ENCODE assay signal across 18 mouse cellular contexts in genomic region chr8:109760221-109760620, GRCm38 (mm10). TPM values are rescaled to one million over a fixed set of nuclear protein-coding genes. Genes with fewer than 3 reads are reported as not detected.
DNase-seq lines count a peak whose midpoint lies in the region; ATAC-seq and TF ChIP-seq lines count a peak whose summit lies in the region.
"Had no signal": no experiment of that assay in that cellular context is flagged by ENCODE, and none has a peak within 500 bp of the region (broad histone marks: within the 10 kb centered on the region; RNA-seq: fewer than 3 reads in every experiment).

No protein-coding gene starts in this region.

- peak; percentile 71 for DNase-seq in kidney, adult 2 months
- DNase-seq in ovary, postnatal 36 days (ENCODE audit: low spot score), result peak; percentile 11
- DNase-seq in ovary, postnatal 14 days (ENCODE audit: low spot score), result no peak
- peak; percentile 65 to 68 for DNase-seq in adrenal gland, postnatal 36 days
- DNase-seq: cerebellum, adult 9-11 months; embryo, embryonic 11 days; heart, postnatal 10 days; left cerebral cortex, postnatal 4 days; thymus, adult 18-20 months had no signal

- TF ChIP-seq POLR2A in kidney, adult 2 months (IDR thresholded peaks at IDR 0.05; ENCODE audit: low read depth, low read length), result no peak

- H3K27ac ChIP-seq in kidney, adult 2 months (ENCODE audit: insufficient read depth, low read depth, low read length), result no peak overlapping the region
- no peak overlapping the region for H3K27ac ChIP-seq in kidney, embryonic 15.5 days
- no peak overlapping the region for H3K27ac ChIP-seq in forebrain, embryonic 12.5 days
- H3K27ac ChIP-seq: hindbrain, embryonic 14.5 days; kidney, postnatal 0 days; liver, embryonic 15.5 days; neural tube, embryonic 13.5 days had no signal

- H3K9me3 ChIP-seq in kidney, embryonic 15.5 days (replicated peaks), result 0 out of 2 replicates have a peak, but pooled peaks cover 8% of the 10 kb centered on the region
- H3K9me3 ChIP-seq in forebrain, embryonic 12.5 days, result peaks cover 5% of the 10 kb centered on the region; the same call in 1 of the 2 replicates

- no peak for ATAC-seq in kidney, embryonic 15.5 days (replicated peaks; ENCODE audit: low FRiP score)
- ATAC-seq in forebrain, embryonic 12.5 days (ENCODE audit: low FRiP score), result no peak
- ATAC-seq in activated CD4-positive, CD25-positive, alpha-beta regulatory T cell, adult 4 months, result no peak
- ATAC-seq: forebrain, embryonic 14.5 days had no signal

- H3K36me3 ChIP-seq in kidney, adult 2 months (ENCODE audit: control insufficient read depth, insufficient read depth, low read length), result no peaks in the 10 kb centered on the region
- no peaks in the 10 kb centered on the region for H3K36me3 ChIP-seq in kidney, embryonic 15.5 days
- H3K36me3 ChIP-seq in forebrain, embryonic 12.5 days (replicated peaks), result no peaks in the 10 kb centered on the region
- H3K36me3 ChIP-seq: liver, embryonic 15.5 days; neural tube, embryonic 13.5 days had no signal

- TF ChIP-seq CTCF in kidney, adult 2 months (conservative IDR thresholded peaks at IDR 0.05; ENCODE audit: insufficient read depth, insufficient read length, low read depth, low read length), result no peak

- WGBS in kidney, adult 2 months, result 50% methylated on average over 1 of the region's 1 CpGs
- 58% methylated on average over 1 of the region's 1 CpGs for WGBS in kidney, embryonic 15.5 days
- WGBS in forebrain, embryonic 12.5 days, result 65% methylated on average over 1 of the region's 1 CpGs

- H3K4me2 ChIP-seq in kidney, embryonic 15.5 days, result no peak overlapping the region
- no peak overlapping the region for H3K4me2 ChIP-seq in forebrain, embryonic 12.5 days
- H3K4me2 ChIP-seq: hindbrain, embryonic 14.5 days; liver, embryonic 15.5 days; neural tube, embryonic 13.5 days had no signal

- H3K4me1 ChIP-seq in kidney, adult 2 months (ENCODE audit: control insufficient read depth, insufficient read depth, low read length), result no peaks in the 10 kb centered on the region
- no peaks in the 10 kb centered on the region for H3K4me1 ChIP-seq in kidney, embryonic 15.5 days
- H3K4me1 ChIP-seq in forebrain, embryonic 12.5 days, result no peaks in the 10 kb centered on the region
- H3K4me1 ChIP-seq: liver, embryonic 15.5 days; neural tube, embryonic 13.5 days had no signal

- H3K27me3 ChIP-seq in kidney, adult 2 months (replicated peaks; ENCODE audit: control insufficient read depth, insufficient read depth, low read length), result no peaks in the 10 kb centered on the region
- H3K27me3 ChIP-seq in kidney, embryonic 15.5 days, result no peaks in the 10 kb centered on the region
- H3K27me3 ChIP-seq in forebrain, embryonic 12.5 days, result no peaks in the 10 kb centered on the region
- H3K27me3 ChIP-seq: CH12.LX; liver, embryonic 15.5 days; neural tube, embryonic 13.5 days had no signal

- no peak overlapping the region for H3K9ac ChIP-seq in kidney, embryonic 15.5 days
- no peak overlapping the region for H3K9ac ChIP-seq in forebrain, embryonic 12.5 days
- H3K9ac ChIP-seq: hindbrain, embryonic 14.5 days; liver, embryonic 15.5 days; neural tube, embryonic 13.5 days had no signal

- no peak overlapping the region for H3K4me3 ChIP-seq in kidney, adult 2 months (ENCODE audit: insufficient read depth, low read depth, low read length)
- H3K4me3 ChIP-seq in kidney, embryonic 15.5 days (replicated peaks), result no peak overlapping the region
- H3K4me3 ChIP-seq in forebrain, embryonic 12.5 days (replicated peaks), result no peak overlapping the region
- H3K4me3 ChIP-seq: liver, embryonic 15.5 days; neural tube, embryonic 13.5 days had no signal

RNA-seq across cellular contexts. Expression of gene Ap1g1, which starts 18.1 kb away (rescaled TPM):
- 67.0 and 72.0 TPM in 2 replicates for polyA plus RNA-seq in kidney, adult 2 months (2012; rRNA removed)
- polyA plus RNA-seq in kidney, embryonic 15.5 days (2015; fragmentation: Nextera tagmentation; extraction: Ambion mirVana), result 45.4 TPM in 2 replicates
- total RNA-seq in adrenal gland, postnatal 36 days (2021), result 10 to 100 TPM; 86.6 to 96.0 TPM
- 67.6 and 71.1 TPM in 2 replicates for polyA plus RNA-seq in forebrain, embryonic 12.5 days (2016; fragmentation: Nextera tagmentation; extraction: Ambion mirVana)
- polyA plus RNA-seq in activated CD4-positive, CD25-positive, alpha-beta regulatory T cell, adult 4 months (2017; shearing (Covaris generic)), result 10 to 100 TPM; 28.9 to 29.2 TPM

RNA-seq across cellular contexts. Expression of gene Atxn1l, which starts 22.7 kb away (rescaled TPM):
- polyA plus RNA-seq in kidney, adult 2 months (2012; rRNA removed), result 16.9 and 17.2 TPM in 2 replicates
- 7.3 and 7.9 TPM in 2 replicates for polyA plus RNA-seq in kidney, embryonic 15.5 days (2015; fragmentation: Nextera tagmentation; extraction: Ambion mirVana)
- 10 to 100 TPM; 39.2 to 50.2 TPM for total RNA-seq in adrenal gland, postnatal 36 days (2021)
- polyA plus RNA-seq in forebrain, embryonic 12.5 days (2016; fragmentation: Nextera tagmentation; extraction: Ambion mirVana), result 7.4 and 9.6 TPM in 2 replicates
- 1 to 10 TPM; 2.2 to 2.8 TPM for polyA plus RNA-seq in activated CD4-positive, CD25-positive, alpha-beta regulatory T cell, adult 4 months (2017; shearing (Covaris generic))

RNA-seq across cellular contexts. Expression of gene Zfp821, which starts 54.9 kb away (rescaled TPM):
- polyA plus RNA-seq in kidney, adult 2 months (2012; rRNA removed), result 9.6 and 10.7 TPM in 2 replicates
- polyA plus RNA-seq in kidney, embryonic 15.5 days (2015; fragmentation: Nextera tagmentation; extraction: Ambion mirVana), result 28.1 and 31.6 TPM in 2 replicates
- total RNA-seq in adrenal gland, postnatal 36 days (2021), result 10 to 100 TPM in 1 of 2 experiments, 1 to 10 TPM in 1; 9.9 to 10.9 TPM
- polyA plus RNA-seq in forebrain, embryonic 12.5 days (2016; fragmentation: Nextera tagmentation; extraction: Ambion mirVana), result 73.1 and 78.5 TPM in 2 replicates
- polyA plus RNA-seq in activated CD4-positive, CD25-positive, alpha-beta regulatory T cell, adult 4 months (2017; shearing (Covaris generic)), result 1 to 10 TPM; 5.1 to 5.5 TPM
